Mouse (Mus musculus) stomach, postnatal 0 days (tissue): ENCODE measurements around the gene Ccdc163.

Experiments used
- CTCF ChIP-seq: IDR thresholded peaks from 2 replicates; pipeline ENCODE4 v1.5.1; 2016; ENCODE audit warnings: antibody characterized with exemption, low read depth, mild to moderate bottlenecking, moderate library complexity
- EP300 ChIP-seq: optimal IDR thresholded peaks from 2 replicates; pipeline ENCODE3; 2016; ENCODE audit warnings: antibody characterized with exemption

DNA sequence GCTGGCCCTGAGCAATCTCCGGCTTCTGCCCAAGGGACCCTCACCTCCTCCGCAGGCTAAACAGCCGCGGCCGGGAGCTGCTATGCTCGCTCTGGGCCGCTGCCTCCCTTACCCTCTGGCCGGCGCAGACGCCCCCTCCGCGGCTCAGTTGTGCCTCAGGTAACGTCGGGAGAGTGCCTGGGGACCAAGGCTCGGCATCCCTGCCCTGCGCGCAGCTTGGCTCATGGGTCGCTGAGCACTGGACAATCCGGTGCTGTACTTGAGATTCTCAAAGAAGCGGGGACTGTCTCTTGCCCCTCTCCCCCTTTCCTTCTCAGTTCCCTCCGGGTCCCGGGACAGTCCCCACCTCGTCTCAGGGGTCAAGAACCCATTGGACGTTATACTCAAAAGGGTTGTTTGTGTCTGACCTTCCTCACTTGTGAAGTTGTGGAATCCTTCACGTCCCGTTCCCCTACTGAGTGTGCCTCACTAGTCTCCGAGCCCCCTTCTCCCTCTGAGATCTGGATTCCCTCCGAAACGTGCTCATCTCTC is 12.9 kb downstream of the Ccdc163 start:
- TF ChIP-seq CTCF (no peak), EP300 (no peak)
